Mouse (Mus musculus) neural tube, embryonic 14.5 days (tissue): ENCODE results near the gene Zfp763. TPM values are rescaled to one million over a fixed set of nuclear protein-coding genes. Genes with fewer than 3 reads are reported as not detected.
A peak's percentile ranks its signal among the peaks of the same experiment; 100 is the strongest.
"Not testable (repeated sequence)": the region's sequence is repeated elsewhere in the genome, so short reads cannot be mapped to it uniquely, and the experiment has no call there.

Experiments
- ATAC-seq: fragments of 200-750 bp; cut with Nextera tagmentation; 2 replicates; pipeline ENCODE4 v1.8.0; 2017; ENCODE audit warnings: low read depth, mild to moderate bottlenecking, moderate TSS enrichment, moderate library complexity
- H3K27ac ChIP-seq: fragments of 300-500 bp; sonication (generic); 2 replicates; pipeline ENCODE4 v1.5.1; 2014; ENCODE audit warnings: low read depth, mild to moderate bottlenecking, control low read depth, low read length, moderate library complexity, mixed read lengths
- H3K27me3 ChIP-seq: fragments of 300-500 bp; sonication (generic); 2 replicates; pipeline ENCODE4 v1.6.1; 2014; ENCODE audit warnings: low read length; ENCODE audit not compliant: control insufficient read depth, insufficient read depth
- H3K36me3 ChIP-seq: fragments of 300-500 bp; sonication (generic); 2 replicates; pipeline ENCODE4 v1.6.1; 2014; ENCODE audit warnings: low read length, mixed read lengths; ENCODE audit not compliant: control insufficient read depth, insufficient read depth
- H3K4me1 ChIP-seq: fragments of 300-500 bp; sonication (generic); 2 replicates; pipeline ENCODE4 v1.6.1; 2014; ENCODE audit warnings: low read length; ENCODE audit not compliant: control insufficient read depth, insufficient read depth
- H3K4me2 ChIP-seq: fragments of 300-500 bp; sonication (generic); 2 replicates; pipeline ENCODE4 v1.6.1; 2014; ENCODE audit warnings: mild to moderate bottlenecking, low read depth, low read length, control low read depth
- H3K4me3 ChIP-seq: fragments of 300-500 bp; sonication (generic); 2 replicates; pipeline ENCODE4 v1.5.1; 2014; ENCODE audit warnings: low read depth, low read length, control low read depth, mixed read lengths
- H3K9ac ChIP-seq: fragments of 300-500 bp; sonication (generic); replicated peaks from 2 replicates; pipeline ENCODE4 v1.6.1; 2014; ENCODE audit warnings: low read depth, mild to moderate bottlenecking, control low read depth, low read length, mixed read lengths
- H3K9me3 ChIP-seq: fragments of 300-500 bp; sonication (generic); 2 replicates; pipeline ENCODE4 v1.6.1; 2016; ENCODE audit warnings: low read length; ENCODE audit not compliant: control insufficient read depth
- WGBS: fragments of 180-500 bp; shearing (Covaris S2); extraction: QIAGEN DNeasy Blood & Tissue Kit; methylation state at CpG from one replicate; pipeline ENCODE4 v1.1.7; 2014; 5-methylcytosine and 5-hydroxymethylcytosine counted together
- polyA plus RNA-seq: library from polyadenylated mRNA; unstranded; fragments of >200 nt; fragmentation: Nextera tagmentation; extraction: Ambion mirVana; gene quantifications from 2 replicates; pipeline ENCODE4 v1.2.1, GENCODE M21; 2014

Zfp763 gene
- 33.6 and 34.4 TPM in 2 replicates for polyA plus RNA-seq

- H3K4me3 ChIP-seq = peak within 1 kb of the TSS; percentile 83
- no peaks in the 10 kb centered on the region for H3K9me3 ChIP-seq
- 4% methylated on average over 27 of the region's 27 CpGs for WGBS
Observed at GRCm38 (mm10) chr17:33032900-33033891, at the start of gene Zfp763. Gene Zfp763 (minus strand): TSS chr17:33033402.

DNA sequence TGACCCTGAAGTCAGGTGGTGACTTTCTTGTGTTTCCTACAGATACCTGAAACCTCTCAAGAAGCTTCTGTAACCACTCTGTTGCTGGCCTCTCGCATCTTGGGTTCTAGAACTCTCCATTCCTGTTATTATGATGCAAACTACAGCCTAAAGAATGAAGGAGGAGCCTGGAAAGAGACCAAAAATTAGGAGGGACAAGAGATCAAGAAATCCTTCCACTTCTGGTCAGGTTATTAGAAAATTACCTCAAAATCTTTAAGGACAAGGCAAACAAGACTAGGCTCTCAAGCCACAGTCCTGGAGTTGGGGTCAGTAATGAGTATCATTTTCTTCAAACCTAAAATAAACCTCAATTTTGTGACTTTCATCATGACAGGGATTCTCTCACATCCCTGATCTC lies 34.8 kb upstream of the Zfp763 start, which contains the start of gene 4921501E09Rik:
4921501E09Rik (minus strand) TSS at position 101 of the 400 bp plus-strand sequence.
- Histone ChIP-seq H3K9ac (no peak within 1 kb of the TSS), H3K9me3 (no peaks in the 10 kb centered on the region), H3K4me3 (no peak within 1 kb of the TSS), H3K4me2 (no peak within 1 kb of the TSS), H3K27me3 (no peaks in the 10 kb centered on the region), H3K4me1 (no peaks in the 10 kb centered on the region), H3K36me3 (no peaks in the 10 kb centered on the region), H3K27ac (no peak within 1 kb of the TSS)
- no peak for ATAC-seq
- 69% methylated on average over 1 of the region's 1 CpGs for WGBS

More at GRCm38 (mm10) chr17:33032900-33033891, at the start of gene Zfp763:
- H3K4me2 ChIP-seq = peak within 1 kb of the TSS; percentile 64
- no peaks in the 10 kb centered on the region for H3K36me3 ChIP-seq
- H3K27ac ChIP-seq = peak within 1 kb of the TSS; percentile 89
- peaks cover 3% of the 10 kb centered on the region; the same call in 1 of the 2 replicates for H3K27me3 ChIP-seq
- ATAC-seq = peak; percentile 99
- peak within 1 kb of the TSS; percentile 89 for H3K9ac ChIP-seq
- H3K4me1 ChIP-seq = no peaks in the 10 kb centered on the region

DNA sequence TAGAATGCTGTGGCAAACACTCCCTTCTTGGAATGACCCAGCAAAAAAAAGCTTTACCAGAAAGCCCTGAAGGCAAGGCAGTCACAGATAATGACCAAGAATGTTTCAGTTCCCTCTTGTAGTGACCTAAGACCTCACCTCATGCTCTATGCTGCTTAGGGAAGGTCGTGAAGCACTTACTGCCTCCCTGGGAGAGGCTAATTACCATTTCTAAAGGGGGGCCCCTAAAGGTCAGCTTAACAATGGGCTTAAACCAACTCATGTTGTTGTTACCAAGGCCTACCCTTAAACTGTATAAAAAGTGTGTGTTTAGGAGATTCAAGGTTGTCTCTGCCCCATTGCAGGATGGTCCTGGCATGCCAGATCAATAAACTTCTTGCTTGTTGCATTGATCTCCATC lies 29.8 kb upstream of the Zfp763 start:
- Histone ChIP-seq H3K4me2 (no peak overlapping the region), H3K27me3 (no peaks in the 10 kb centered on the region), H3K36me3 (no peaks in the 10 kb centered on the region), H3K4me3 (no peak overlapping the region), H3K9ac (no peak overlapping the region), H3K27ac (no peak overlapping the region), H3K9me3 (no peaks in the 10 kb centered on the region), H3K4me1 (no peaks in the 10 kb centered on the region)
- WGBS = 0% methylated on average over 1 of the region's 1 CpGs
- ATAC-seq = no peak

- no peak overlapping the region for H3K4me2 ChIP-seq
- no peak overlapping the region for H3K27ac ChIP-seq
- ATAC-seq = no peak
- H3K36me3 ChIP-seq = no peaks in the 10 kb centered on the region
- H3K9me3 ChIP-seq = no peaks in the 10 kb centered on the region
- no peak overlapping the region for H3K4me3 ChIP-seq
- H3K27me3 ChIP-seq = no peaks in the 10 kb centered on the region
- no peaks in the 10 kb centered on the region for H3K4me1 ChIP-seq
- 10% methylated on average over 1 of the region's 1 CpGs for WGBS
- no peak overlapping the region for H3K9ac ChIP-seq
Observed at GRCm38 (mm10) chr17:33058791-33059190, 25.6 kb upstream of the Zfp763 start.

GRCm38 (mm10) chr17:33032376-33032775 lies 826 bp downstream of the Zfp763 start:
- no peak for ATAC-seq

GRCm38 (mm10) chr17:33020434-33020833 lies 12.8 kb downstream of the Zfp763 start:
- not testable (repeated sequence) for ATAC-seq, H3K9ac ChIP-seq, H3K27ac ChIP-seq, H3K4me2 ChIP-seq, H3K4me3 ChIP-seq, H3K27me3 ChIP-seq, H3K4me1 ChIP-seq
- H3K9me3 ChIP-seq = peaks cover 39% of the 10 kb centered on the region
- peaks cover 39% of the 10 kb centered on the region for H3K36me3 ChIP-seq

More at GRCm38 (mm10) chr17:33032376-33032775, 826 bp downstream of the Zfp763 start:
- H3K27ac ChIP-seq = no peak overlapping the region
- no peaks in the 10 kb centered on the region for H3K36me3 ChIP-seq
- H3K9ac ChIP-seq = peak overlapping the region; percentile 89
- WGBS = 16% methylated on average over 10 of the region's 10 CpGs
- H3K4me2 ChIP-seq = peak overlapping the region; percentile 64
- H3K4me3 ChIP-seq = peak overlapping the region; percentile 83
- H3K27me3 ChIP-seq = peaks cover 3% of the 10 kb centered on the region; the same call in 1 of the 2 replicates
- no peaks in the 10 kb centered on the region for H3K4me1 ChIP-seq
- H3K9me3 ChIP-seq = no peaks in the 10 kb centered on the region

DNA sequence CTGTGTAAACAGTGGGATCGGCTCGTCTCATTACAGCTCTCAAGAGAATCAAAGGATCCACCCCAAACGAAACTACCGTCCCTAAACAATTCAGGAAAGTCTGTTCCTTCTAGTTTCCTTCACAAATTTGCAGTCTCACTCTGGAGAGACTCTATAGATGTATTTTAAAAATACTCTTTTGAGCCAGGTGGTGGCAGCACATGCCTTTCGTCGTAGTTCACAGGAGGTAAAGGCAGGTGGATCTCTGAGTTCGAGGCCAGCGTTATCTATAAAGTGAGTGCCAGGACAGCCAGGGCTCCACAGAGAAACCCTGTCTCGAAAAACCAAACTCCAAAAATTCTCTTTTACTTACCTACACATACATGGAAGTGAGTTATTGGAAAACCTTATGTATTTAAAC lies 24.9 kb downstream of the Zfp763 start:
- no peaks in the 10 kb centered on the region for H3K4me1 ChIP-seq
- H3K4me3 ChIP-seq = no peak overlapping the region
- H3K36me3 ChIP-seq = peaks cover 19% of the 10 kb centered on the region
- no peak overlapping the region for H3K27ac ChIP-seq
- H3K27me3 ChIP-seq = no peaks in the 10 kb centered on the region
- peaks cover 5% of the 10 kb centered on the region; the same call in 1 of the 2 replicates for H3K9me3 ChIP-seq
- no peak for ATAC-seq
- no peak overlapping the region for H3K9ac ChIP-seq
- H3K4me2 ChIP-seq = no peak overlapping the region
- WGBS = 52% methylated on average over 9 of the region's 9 CpGs

DNA sequence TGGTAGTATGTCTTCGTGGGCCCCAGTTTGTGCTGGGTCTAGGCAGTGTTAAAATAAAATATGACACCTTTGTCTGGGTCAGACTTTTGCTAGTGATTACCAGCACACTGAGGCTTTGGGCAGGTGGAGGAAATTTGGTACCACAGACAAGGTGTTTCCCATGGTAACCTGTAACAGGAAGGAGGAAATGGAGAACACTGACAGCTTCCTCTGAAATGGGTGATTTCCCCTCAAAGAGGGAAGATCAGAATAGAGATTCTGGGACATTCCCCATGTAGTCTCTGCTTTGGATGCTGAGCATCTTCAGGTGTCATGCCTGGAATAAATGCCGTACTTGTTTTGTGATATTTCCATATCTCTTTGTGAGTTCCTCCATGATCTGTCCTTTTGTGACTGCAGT lies 34.7 kb downstream of the Zfp763 start:
- H3K4me2 ChIP-seq = no peak overlapping the region
- H3K9ac ChIP-seq = no peak overlapping the region
- no peaks in the 10 kb centered on the region for H3K27me3 ChIP-seq
- H3K36me3 ChIP-seq = peaks cover 18% of the 10 kb centered on the region
- H3K27ac ChIP-seq = no peak overlapping the region
- peaks cover 12% of the 10 kb centered on the region; the same call in 1 of the 2 replicates for H3K9me3 ChIP-seq
- H3K4me3 ChIP-seq = no peak overlapping the region
- H3K4me1 ChIP-seq = peaks cover 7% of the 10 kb centered on the region; the same call in 1 of the 2 replicates
- no peak for ATAC-seq
- WGBS = 93% methylated on average over 2 of the region's 2 CpGs
